Mouse (Mus musculus) kidney, postnatal 0 days (tissue): Measurements from ENCODE around the gene Mapkapk5. TPM values are rescaled to one million over a fixed set of nuclear protein-coding genes. Genes with fewer than 3 reads are reported as not detected.
"Not testable (repeated sequence)": the region's sequence is repeated elsewhere in the genome, so short reads cannot be mapped to it uniquely, and the experiment has no call there.

Experiments
- ATAC-seq: fragments of 200-750 bp; cut with Nextera tagmentation; replicated peaks from 2 replicates; pipeline ENCODE4 v1.8.0; 2017; ENCODE audit warnings: low read depth, moderate number of reproducible peaks, moderate TSS enrichment, moderate library complexity; ENCODE audit not compliant: low FRiP score
- DNase-seq: peaks from one replicate; pipeline ENCODE4 v3.0.0-alpha.2; 2016; ENCODE audit warnings: low spot score
- H3K27ac ChIP-seq: fragments of 300-500 bp; sonication (generic); 2 replicates; pipeline ENCODE4 v1.5.1; 2014; ENCODE audit warnings: mild to moderate bottlenecking
- H3K27me3 ChIP-seq: fragments of 300-500 bp; sonication (generic); 2 replicates; pipeline ENCODE4 v1.6.1; 2014; ENCODE audit warnings: low read length, mixed read lengths; ENCODE audit not compliant: insufficient read depth
- H3K36me3 ChIP-seq: fragments of 300-500 bp; sonication (generic); 2 replicates; pipeline ENCODE4 v1.6.1; 2014; ENCODE audit warnings: low read length, mixed read lengths; ENCODE audit not compliant: insufficient read depth
- H3K4me1 ChIP-seq: fragments of 300-500 bp; sonication (generic); replicated peaks from 2 replicates; pipeline ENCODE4 v1.6.1; 2014; ENCODE audit warnings: antibody characterized with exemption, low read length, mixed read lengths; ENCODE audit not compliant: insufficient read depth
- H3K4me2 ChIP-seq: fragments of 300-500 bp; sonication (generic); 2 replicates; pipeline ENCODE4 v1.6.1; 2014; ENCODE audit warnings: mild to moderate bottlenecking, low read length, moderate library complexity, mixed read lengths
- H3K4me3 ChIP-seq: fragments of 300-500 bp; sonication (generic); replicated peaks from 2 replicates; pipeline ENCODE4 v1.5.1; 2014; ENCODE audit warnings: low read depth, low read length
- H3K9ac ChIP-seq: fragments of 300-500 bp; sonication (generic); 2 replicates; pipeline ENCODE4 v1.6.1; 2014; ENCODE audit warnings: low read depth, low read length
- H3K9me3 ChIP-seq: fragments of 300-500 bp; sonication (generic); replicated peaks from 2 replicates; pipeline ENCODE4 v1.6.1; 2016; ENCODE audit warnings: low read length, inconsistent platforms, mixed read lengths
- CTCF ChIP-seq: IDR thresholded peaks from 2 replicates; pipeline ENCODE4 v1.5.1; 2016; ENCODE audit warnings: antibody characterized with exemption, low read depth, mild to moderate bottlenecking, moderate library complexity
- WGBS: fragments of 180-500 bp; shearing (Covaris S2); extraction: QIAGEN DNeasy Blood & Tissue Kit; methylation state at CpG from one replicate; pipeline ENCODE4 v1.1.7; 2014; 5-methylcytosine and 5-hydroxymethylcytosine counted together
- polyA plus RNA-seq: library from polyadenylated mRNA; unstranded; fragments of >200 nt; fragmentation: Nextera tagmentation; extraction: Ambion mirVana; gene quantifications from 2 replicates; pipeline ENCODE4 v1.2.1, GENCODE M21; 2015

The Mapkapk5 gene
- polyA plus RNA-seq, 1 experiment from 2014 or later, result 35.5 TPM

- ATAC-seq (no peak), DNase-seq (no peak)
- WGBS, result 76% methylated on average over 7 of the region's 7 CpGs
- H3K27me3 ChIP-seq, result no peaks in the 10 kb centered on the region
- H3K9ac ChIP-seq, result no peak overlapping the region
- no peak overlapping the region for H3K27ac ChIP-seq
- H3K36me3 ChIP-seq, result no peaks in the 10 kb centered on the region
- H3K4me1 ChIP-seq, result no peaks in the 10 kb centered on the region
- H3K4me3 ChIP-seq, result no peak overlapping the region
- no peak overlapping the region for H3K4me2 ChIP-seq
- no peaks in the 10 kb centered on the region for H3K9me3 ChIP-seq
- TF ChIP-seq CTCF, result no peak
Measured at GRCm38 (mm10) chr5:121510009-121510408, 35.7 kb downstream of the Mapkapk5 start.

DNA sequence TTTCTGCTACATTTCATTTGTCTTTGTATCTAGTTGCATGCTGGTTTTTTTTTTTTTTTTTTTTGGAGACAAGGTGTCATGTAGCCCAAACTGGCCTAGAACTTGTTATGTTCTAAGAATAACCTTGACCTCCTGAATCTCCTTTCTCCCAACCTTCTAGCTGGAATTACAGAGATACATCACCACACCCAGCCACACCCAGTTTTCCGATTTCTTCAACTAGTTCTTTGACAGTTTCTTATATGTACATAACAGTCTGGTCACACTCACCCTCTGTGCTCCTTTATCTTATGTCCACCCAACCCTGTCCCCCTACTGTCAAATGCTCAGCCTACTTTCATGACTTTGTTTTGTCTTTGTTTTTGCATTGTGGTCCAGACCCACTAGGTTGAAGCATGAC, 38.9 kb downstream of the Mapkapk5 start:
- no peak for TF ChIP-seq CTCF
- H3K27ac ChIP-seq, result no peak overlapping the region
- WGBS, result 81% methylated on average over 1 of the region's 1 CpGs
- ATAC-seq (no peak), DNase-seq (no peak)
- H3K4me3 ChIP-seq, result no peak overlapping the region
- H3K36me3 ChIP-seq, result no peaks in the 10 kb centered on the region
- H3K4me1 ChIP-seq, result no peaks in the 10 kb centered on the region
- H3K9ac ChIP-seq, result no peak overlapping the region
- no peaks in the 10 kb centered on the region for H3K27me3 ChIP-seq
- no peak overlapping the region for H3K4me2 ChIP-seq
- no peaks in the 10 kb centered on the region for H3K9me3 ChIP-seq

GRCm38 (mm10) chr5:121503231-121503630, 42.5 kb downstream of the Mapkapk5 start, which contains the start of gene Adam1b:
Adam1b (minus strand) TSS chr5:121503435.
- ATAC-seq, result no peak

DNA sequence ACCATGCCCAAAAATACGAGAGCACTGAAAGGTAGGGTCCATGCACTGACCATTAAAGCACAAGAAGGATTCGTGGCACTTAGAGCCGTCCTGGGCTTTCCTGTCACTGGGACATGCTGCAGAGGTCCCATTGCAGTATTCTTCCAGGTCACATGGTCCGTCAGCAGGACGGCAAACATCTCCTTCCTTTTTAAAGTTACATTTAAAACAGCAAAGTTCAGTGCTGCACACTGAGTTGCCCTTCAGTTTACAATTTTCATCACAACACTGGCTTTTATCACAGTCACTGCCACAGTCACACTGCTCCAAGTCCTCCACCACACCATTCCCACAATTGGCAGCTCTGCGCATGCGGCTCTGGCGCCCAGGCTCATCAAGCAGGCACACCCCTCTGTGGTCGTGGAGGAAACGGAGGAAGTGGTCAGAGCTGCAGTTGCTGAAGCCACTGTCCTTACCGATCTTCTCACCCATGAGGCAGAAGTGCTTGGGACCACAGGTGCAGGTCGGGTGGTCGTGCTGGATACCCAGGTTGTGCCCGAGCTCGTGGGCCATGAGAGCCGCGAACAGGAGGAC, 44.2 kb downstream of the Mapkapk5 start:
- H3K9me3 ChIP-seq, H3K36me3 ChIP-seq, H3K4me1 ChIP-seq, ATAC-seq, H3K4me3 ChIP-seq, H3K4me2 ChIP-seq, DNase-seq, H3K27ac ChIP-seq, H3K9ac ChIP-seq, H3K27me3 ChIP-seq: not testable (repeated sequence)
- WGBS, result 71% methylated on average over 11 of the region's 17 CpGs

More at GRCm38 (mm10) chr5:121503231-121503630, 42.5 kb downstream of the Mapkapk5 start, which contains the start of gene Adam1b:
- H3K4me1 ChIP-seq, result no peaks in the 10 kb centered on the region
- H3K9ac ChIP-seq, result no peak within 1 kb of the TSS
- no peak for TF ChIP-seq CTCF
- H3K27ac ChIP-seq, result no peak within 1 kb of the TSS
- no peaks in the 10 kb centered on the region for H3K36me3 ChIP-seq
- H3K4me3 ChIP-seq, result no peak within 1 kb of the TSS
- no peak within 1 kb of the TSS for H3K4me2 ChIP-seq
- WGBS, result 88% methylated on average over 3 of the region's 3 CpGs
- no peaks in the 10 kb centered on the region for H3K9me3 ChIP-seq
- no peaks in the 10 kb centered on the region for H3K27me3 ChIP-seq
- no peak for DNase-seq

GRCm38 (mm10) chr5:121500719-121501118, 45.0 kb downstream of the Mapkapk5 start:
- Histone ChIP-seq H3K4me3 (no peak overlapping the region), H3K4me2 (no peak overlapping the region), H3K9ac (no peak overlapping the region), H3K27me3 (no peaks in the 10 kb centered on the region), H3K27ac (no peak overlapping the region), H3K9me3 (no peaks in the 10 kb centered on the region), H3K4me1 (no peaks in the 10 kb centered on the region), H3K36me3 (no peaks in the 10 kb centered on the region)
- DNase-seq (no peak), ATAC-seq (no peak)
- TF ChIP-seq CTCF, result no peak
- 53% methylated on average over 7 of the region's 7 CpGs for WGBS

GRCm38 (mm10) chr5:121493305-121493704, 52.4 kb downstream of the Mapkapk5 start:
- Histone ChIP-seq H3K36me3 (no peaks in the 10 kb centered on the region), H3K9me3 (no peaks in the 10 kb centered on the region), H3K27ac (no peak overlapping the region), H3K27me3 (no peaks in the 10 kb centered on the region), H3K4me2 (no peak overlapping the region), H3K4me1 (no peaks in the 10 kb centered on the region), H3K4me3 (no peak overlapping the region), H3K9ac (no peak overlapping the region)
- no peak for TF ChIP-seq CTCF
- ATAC-seq (no peak), DNase-seq (no peak)
- 69% methylated on average over 8 of the region's 8 CpGs for WGBS

GRCm38 (mm10) chr5:121484801-121485200, 60.9 kb downstream of the Mapkapk5 start:
- WGBS, result 80% methylated on average over 5 of the region's 5 CpGs
- no peaks in the 10 kb centered on the region for H3K9me3 ChIP-seq
- no peak for ATAC-seq
- no peak overlapping the region for H3K4me3 ChIP-seq
- no peaks in the 10 kb centered on the region for H3K36me3 ChIP-seq
- no peak overlapping the region for H3K27ac ChIP-seq
- H3K4me2 ChIP-seq, result no peak overlapping the region
- H3K27me3 ChIP-seq, result no peaks in the 10 kb centered on the region
- no peak overlapping the region for H3K9ac ChIP-seq
- H3K4me1 ChIP-seq, result no peaks in the 10 kb centered on the region
- no peak for DNase-seq
- no peak for TF ChIP-seq CTCF
